In the genomic region with DNA sequence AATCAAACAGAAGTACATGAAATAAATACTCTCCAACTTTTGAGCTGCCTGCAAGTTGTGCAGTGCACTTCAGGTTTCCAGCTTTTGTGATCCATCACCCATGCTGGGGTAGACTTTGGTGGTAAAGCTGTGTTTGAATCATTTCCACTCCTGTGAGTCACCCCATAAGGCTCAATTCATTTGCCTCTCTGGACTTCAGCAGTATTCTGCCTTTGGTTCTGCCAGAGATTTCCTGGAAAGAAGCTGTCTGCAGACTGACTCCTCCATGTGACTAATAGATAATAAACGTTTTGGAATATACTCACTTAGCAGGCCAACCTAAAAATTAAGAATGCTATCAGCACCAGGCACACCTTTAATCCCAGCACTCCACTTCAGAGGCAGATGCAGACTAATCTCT, we compare ENCODE assay signal across 28 mouse cellular contexts. TPM values are rescaled to one million over a fixed set of nuclear protein-coding genes. Genes with fewer than 3 reads are reported as not detected.
A peak's percentile ranks its signal among the peaks of the same experiment; 100 is the strongest.
DNase-seq lines count a peak whose midpoint lies in the region; ATAC-seq and TF ChIP-seq lines count a peak whose summit lies in the region.
"Had no signal": no experiment of that assay in that cellular context is flagged by ENCODE, and none has a peak within 500 bp of the region (broad histone marks: within the 10 kb centered on the region; RNA-seq: fewer than 3 reads in every experiment).

No protein-coding gene starts in this region.

- TF ChIP-seq POLR2A in bone marrow macrophage, adult 2 months (IDR thresholded peaks at IDR 0.05; ENCODE audit: borderline replicate concordance, low read depth, low read length), result no peak

- H3K36me3 ChIP-seq in forebrain, embryonic 11.5 days (ENCODE audit: control insufficient read depth, insufficient read depth, low read length), result peaks cover 11% of the 10 kb centered on the region
- peaks cover 57% of the 10 kb centered on the region for H3K36me3 ChIP-seq in forebrain, embryonic 14.5 days (ENCODE audit: control insufficient read depth, insufficient read depth, low read length)
- H3K36me3 ChIP-seq in limb, embryonic 12.5 days, result peaks cover 68% of the 10 kb centered on the region
- peaks cover 72% of the 10 kb centered on the region for H3K36me3 ChIP-seq in limb, embryonic 10.5 days

- no peaks in the 10 kb centered on the region for H3K27me3 ChIP-seq in forebrain, embryonic 11.5 days (ENCODE audit: control insufficient read depth, insufficient read depth, low read length)
- H3K27me3 ChIP-seq in forebrain, embryonic 14.5 days (replicated peaks; ENCODE audit: control insufficient read depth, insufficient read depth, low read length), result no peaks in the 10 kb centered on the region
- no peaks in the 10 kb centered on the region for H3K27me3 ChIP-seq in limb, embryonic 12.5 days
- H3K27me3 ChIP-seq in limb, embryonic 10.5 days (ENCODE audit: low read depth, poor library complexity, severe bottlenecking), result no peaks in the 10 kb centered on the region
- H3K27me3 ChIP-seq: hindbrain, embryonic 12.5 days; intestine, embryonic 15.5 days; lung, embryonic 15.5 days; midbrain, embryonic 13.5 days; neural tube, embryonic 15.5 days had no signal

- H3K9me3 ChIP-seq in forebrain, embryonic 11.5 days (ENCODE audit: control insufficient read depth, low read length), result no peaks in the 10 kb centered on the region
- H3K9me3 ChIP-seq in forebrain, embryonic 14.5 days (replicated peaks; ENCODE audit: control insufficient read depth, low read length), result no peaks in the 10 kb centered on the region
- H3K9me3 ChIP-seq in limb, embryonic 12.5 days, result no peaks in the 10 kb centered on the region
- H3K9me3 ChIP-seq in limb, embryonic 10.5 days (replicated peaks), result no peaks in the 10 kb centered on the region
- H3K9me3 ChIP-seq: hindbrain, embryonic 12.5 days; intestine, embryonic 15.5 days; lung, embryonic 15.5 days; midbrain, embryonic 13.5 days; neural tube, embryonic 15.5 days had no signal

- H3K4me1 ChIP-seq in forebrain, embryonic 11.5 days (replicated peaks; ENCODE audit: control insufficient read depth, insufficient read depth, low read length), result peaks cover 7% of the 10 kb centered on the region
- peaks cover 14% of the 10 kb centered on the region for H3K4me1 ChIP-seq in forebrain, embryonic 14.5 days (ENCODE audit: control insufficient read depth, insufficient read depth, low read length)
- peaks cover 18% of the 10 kb centered on the region for H3K4me1 ChIP-seq in limb, embryonic 12.5 days (replicated peaks)
- H3K4me1 ChIP-seq in limb, embryonic 10.5 days, result peaks cover 29% of the 10 kb centered on the region
- H3K4me1 ChIP-seq in bone marrow macrophage, adult 2 months (ENCODE audit: control insufficient read depth, insufficient read depth, low read length), result peaks cover 8% of the 10 kb centered on the region

- TF ChIP-seq CTCF in bone marrow macrophage, adult 2 months (IDR thresholded peaks at IDR 0.05; ENCODE audit: low read depth, low read length), result no peak

- peak; percentile 31 for DNase-seq in forebrain, embryonic 11.5 days (ENCODE audit: low spot score)
- no peak for DNase-seq in forebrain, embryonic 14.5 days (ENCODE audit: low spot score)
- DNase-seq in limb, embryonic 10.5 days (ENCODE audit: low spot score), result no peak
- peak; percentile 58 for DNase-seq in 3T3-L1 (ENCODE audit: low read depth, low spot score)
- DNase-seq in cerebellum, adult 18-20 months, result no peak
- no peak for DNase-seq in thymus, adult 18-20 months
- DNase-seq: adrenal gland, adult 8-10 months; cerebellum, adult 9-10 months; cerebellum, postnatal 36 days; gastrocnemius, adult 2 months; heart, postnatal 36 days; kidney, adult 2 months; retina, postnatal 1 day; right cerebral cortex, postnatal 14 days; spleen, adult 18-20 months; thymus, postnatal 25 days had no signal

- WGBS in forebrain, embryonic 11.5 days, result 74% methylated on average over 1 of the region's 1 CpGs
- 78% methylated on average over 1 of the region's 1 CpGs for WGBS in forebrain, embryonic 14.5 days
- WGBS in limb, embryonic 12.5 days, result 66% methylated on average over 1 of the region's 1 CpGs
- WGBS in limb, embryonic 10.5 days, result 82% methylated on average over 1 of the region's 1 CpGs

- H3K4me3 ChIP-seq in forebrain, embryonic 11.5 days (ENCODE audit: low read depth, low read length), result no peak overlapping the region
- no peak overlapping the region for H3K4me3 ChIP-seq in forebrain, embryonic 14.5 days (ENCODE audit: low read depth, low read length)
- H3K4me3 ChIP-seq in limb, embryonic 12.5 days (replicated peaks), result 0 out of 2 replicates have a peak overlapping the region, but pooled peaks have one; percentile 2
- H3K4me3 ChIP-seq in limb, embryonic 10.5 days, result no peak overlapping the region; the same call in 1 of the 2 replicates
- 0 out of 2 replicates have a peak overlapping the region, but pooled peaks have one; percentile 19 for H3K4me3 ChIP-seq in bone marrow macrophage, adult 2 months (ENCODE audit: insufficient read depth, low read length)
- H3K4me3 ChIP-seq: gastrocnemius, adult 2 months; intestine, embryonic 15.5 days; lung, embryonic 15.5 days; midbrain, embryonic 13.5 days had no signal

- no peak overlapping the region for H3K27ac ChIP-seq in forebrain, embryonic 11.5 days (ENCODE audit: low read depth, low read length)
- no peak overlapping the region for H3K27ac ChIP-seq in forebrain, embryonic 14.5 days (ENCODE audit: low read depth, low read length)
- H3K27ac ChIP-seq in limb, embryonic 12.5 days, result no peak overlapping the region
- H3K27ac ChIP-seq in limb, embryonic 10.5 days, result no peak overlapping the region
- no peak overlapping the region for H3K27ac ChIP-seq in bone marrow macrophage, adult 2 months (ENCODE audit: insufficient read depth, low read depth, low read length)
- H3K27ac ChIP-seq: gastrocnemius, adult 2 months; hindbrain, embryonic 12.5 days; hindbrain, postnatal 0 days; intestine, embryonic 15.5 days; kidney, postnatal 0 days; liver, embryonic 14.5 days; lung, embryonic 15.5 days; midbrain, embryonic 13.5 days; neural tube, embryonic 15.5 days had no signal

- no peak for ATAC-seq in forebrain, embryonic 11.5 days (replicated peaks; ENCODE audit: low FRiP score)
- no peak for ATAC-seq in forebrain, embryonic 14.5 days
- ATAC-seq in limb, embryonic 12.5 days (ENCODE audit: insufficient number of reproducible peaks, insufficient read depth, low FRiP score, low TSS enrichment, low read depth), result no peak
- ATAC-seq: CD4-positive, CD25-positive, alpha-beta regulatory T cell, adult 4 months; hindbrain, postnatal 0 days; intestine, embryonic 15.5 days; midbrain, embryonic 13.5 days had no signal

- no peak overlapping the region for H3K9ac ChIP-seq in forebrain, embryonic 11.5 days (ENCODE audit: low read length)
- no peak overlapping the region for H3K9ac ChIP-seq in forebrain, embryonic 14.5 days (ENCODE audit: low read length)
- no peak overlapping the region for H3K9ac ChIP-seq in limb, embryonic 12.5 days (replicated peaks)
- H3K9ac ChIP-seq: hindbrain, embryonic 12.5 days; intestine, embryonic 15.5 days; lung, embryonic 15.5 days; midbrain, embryonic 13.5 days had no signal

- no peak overlapping the region for H3K4me2 ChIP-seq in forebrain, embryonic 11.5 days (ENCODE audit: low read depth, low read length, severe bottlenecking)
- H3K4me2 ChIP-seq in forebrain, embryonic 14.5 days (ENCODE audit: low read length), result no peak overlapping the region
- no peak overlapping the region for H3K4me2 ChIP-seq in limb, embryonic 12.5 days
- H3K4me2 ChIP-seq: heart, embryonic 11.5 days had no signal

RNA-seq across cellular contexts. Expression of a gene that starts 1.9 kb away (rescaled TPM):
- 15.6 and 15.7 TPM in 2 replicates for polyA plus RNA-seq in forebrain, embryonic 11.5 days (2014; fragmentation: Nextera tagmentation; extraction: Ambion mirVana)
- 15.4 and 17.2 TPM in 2 replicates for polyA plus RNA-seq in forebrain, embryonic 14.5 days (2014; fragmentation: Nextera tagmentation; extraction: Ambion mirVana)
- polyA plus RNA-seq in limb, embryonic 12.5 days (2016; fragmentation: Nextera tagmentation; extraction: Ambion mirVana), result 33.5 and 36.2 TPM in 2 replicates
- polyA plus RNA-seq in limb, embryonic 10.5 days (2016; fragmentation: Nextera tagmentation; extraction: Ambion mirVana), result 42.1 and 43.0 TPM in 2 replicates
- 30.9 and 32.0 TPM in 2 replicates for polyA plus RNA-seq in bone marrow macrophage, adult 2 months (2012; ENCODE audit: insufficient read depth, insufficient read length, missing spikeins)

RNA-seq across cellular contexts. Expression of a gene that starts 9.7 kb away (rescaled TPM):
- polyA plus RNA-seq in forebrain, embryonic 11.5 days (2014; fragmentation: Nextera tagmentation; extraction: Ambion mirVana), result 112 and 120 TPM in 2 replicates
- polyA plus RNA-seq in forebrain, embryonic 14.5 days (2014; fragmentation: Nextera tagmentation; extraction: Ambion mirVana), result 159 and 161 TPM in 2 replicates
- 62.4 and 66.5 TPM in 2 replicates for polyA plus RNA-seq in limb, embryonic 12.5 days (2016; fragmentation: Nextera tagmentation; extraction: Ambion mirVana)
- polyA plus RNA-seq in limb, embryonic 10.5 days (2016; fragmentation: Nextera tagmentation; extraction: Ambion mirVana), result 79.3 and 82.8 TPM in 2 replicates
- 46.0 and 53.0 TPM in 2 replicates for polyA plus RNA-seq in bone marrow macrophage, adult 2 months (2012; ENCODE audit: insufficient read depth, insufficient read length, missing spikeins)

RNA-seq across cellular contexts. Expression of a gene that starts 9.8 kb away (rescaled TPM):
- 647 and 668 TPM in 2 replicates for polyA plus RNA-seq in forebrain, embryonic 11.5 days (2014; fragmentation: Nextera tagmentation; extraction: Ambion mirVana)
- polyA plus RNA-seq in forebrain, embryonic 14.5 days (2014; fragmentation: Nextera tagmentation; extraction: Ambion mirVana), result 626 and 738 TPM in 2 replicates
- 600 and 634 TPM in 2 replicates for polyA plus RNA-seq in limb, embryonic 12.5 days (2016; fragmentation: Nextera tagmentation; extraction: Ambion mirVana)
- 702 and 807 TPM in 2 replicates for polyA plus RNA-seq in limb, embryonic 10.5 days (2016; fragmentation: Nextera tagmentation; extraction: Ambion mirVana)
- 400 and 420 TPM in 2 replicates for polyA plus RNA-seq in bone marrow macrophage, adult 2 months (2012; ENCODE audit: insufficient read depth, insufficient read length, missing spikeins)

RNA-seq across cellular contexts. Expression of a gene that starts 15.4 kb away (rescaled TPM):
- 43.6 and 44.5 TPM in 2 replicates for polyA plus RNA-seq in forebrain, embryonic 11.5 days (2014; fragmentation: Nextera tagmentation; extraction: Ambion mirVana)
- polyA plus RNA-seq in forebrain, embryonic 14.5 days (2014; fragmentation: Nextera tagmentation; extraction: Ambion mirVana), result 53.3 and 54.0 TPM in 2 replicates
- polyA plus RNA-seq in limb, embryonic 12.5 days (2016; fragmentation: Nextera tagmentation; extraction: Ambion mirVana), result 45.5 and 48.3 TPM in 2 replicates
- polyA plus RNA-seq in limb, embryonic 10.5 days (2016; fragmentation: Nextera tagmentation; extraction: Ambion mirVana), result 50.6 and 60.5 TPM in 2 replicates
- polyA plus RNA-seq in bone marrow macrophage, adult 2 months (2012; ENCODE audit: insufficient read depth, insufficient read length, missing spikeins), result 38.4 and 46.6 TPM in 2 replicates

RNA-seq across cellular contexts. Expression of a gene that starts 15.6 kb away (rescaled TPM):
- polyA plus RNA-seq in forebrain, embryonic 11.5 days (2014; fragmentation: Nextera tagmentation; extraction: Ambion mirVana), result 44.1 and 44.6 TPM in 2 replicates
- 72.0 and 74.2 TPM in 2 replicates for polyA plus RNA-seq in forebrain, embryonic 14.5 days (2014; fragmentation: Nextera tagmentation; extraction: Ambion mirVana)
- 53.7 and 54.2 TPM in 2 replicates for polyA plus RNA-seq in limb, embryonic 12.5 days (2016; fragmentation: Nextera tagmentation; extraction: Ambion mirVana)
- 44.0 and 50.3 TPM in 2 replicates for polyA plus RNA-seq in limb, embryonic 10.5 days (2016; fragmentation: Nextera tagmentation; extraction: Ambion mirVana)
- 91.1 and 97.9 TPM in 2 replicates for polyA plus RNA-seq in bone marrow macrophage, adult 2 months (2012; ENCODE audit: insufficient read depth, insufficient read length, missing spikeins)

Comparison
In these comparisons a context has a peak if more than half of its experiments do, and no peak if none do; other contexts are left out.
1. DNase-seq: peak in forebrain, embryonic 11.5 days (single experiment) and 3T3-L1 (single experiment); none in forebrain, embryonic 14.5 days (single experiment), limb, embryonic 10.5 days (single experiment), cerebellum, adult 18-20 months (0 of 2) and thymus, adult 18-20 months (0 of 2).
2. H3K4me3 ChIP-seq: peak in limb, embryonic 12.5 days (single experiment) and bone marrow macrophage, adult 2 months (single experiment); none in forebrain, embryonic 11.5 days (single experiment), forebrain, embryonic 14.5 days (single experiment) and limb, embryonic 10.5 days (single experiment).